Mouse (Mus musculus) inflammation-experienced regulatory T-cells, adult 6 months (primary cell): ENCODE results near the gene Erp29. TPM values are rescaled to one million over a fixed set of nuclear protein-coding genes. Genes with fewer than 3 reads are reported as not detected.
A peak's percentile ranks its signal among the peaks of the same experiment; 100 is the strongest.

ENCODE experiments used
- ATAC-seq: one replicate; pipeline ENCODE4 v1.8.0; 2017
- polyA plus RNA-seq, 3 experiments: library from polyadenylated mRNA; unstranded; fragments of 100-300 nt; shearing (Covaris generic); gene quantifications; one replicate each; pipeline ENCODE4 v1.2.1; 2017

Erp29 gene
- polyA plus RNA-seq, 3 experiments from 2014 or later, result 70.3 to 77.7 (median 74.5) TPM

DNA sequence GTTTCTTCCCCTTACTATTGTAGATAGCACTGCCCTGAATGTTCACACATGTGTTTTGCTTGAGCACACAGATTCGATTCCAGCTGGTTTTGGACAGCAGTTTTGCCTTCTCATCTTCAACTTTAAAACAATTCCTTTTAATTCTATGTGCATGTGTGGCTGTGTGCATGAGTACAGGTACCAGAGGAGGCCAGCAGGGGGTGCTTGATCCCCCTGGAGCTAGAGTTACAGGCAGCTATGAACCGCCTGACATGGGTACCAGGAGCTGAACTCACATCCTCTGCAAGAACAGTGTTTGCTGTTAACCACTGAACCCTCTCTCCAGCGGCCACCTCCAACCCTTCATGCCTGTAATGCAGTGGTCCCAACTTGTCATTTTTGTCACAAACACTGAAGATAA is 3.9 kb downstream of the Erp29 start:
- no peak for ATAC-seq

GRCm38 (mm10) chr5:121444870-121445269 is 7.4 kb downstream of the Erp29 start:
- no peak for ATAC-seq

GRCm38 (mm10) chr5:121443548-121443947 is 8.8 kb downstream of the Erp29 start:
- ATAC-seq, result no peak

GRCm38 (mm10) chr5:121438756-121439155 is 13.6 kb downstream of the Erp29 start:
- ATAC-seq, result no peak

- no peak for ATAC-seq
Measured at GRCm38 (mm10) chr5:121438131-121438530, 14.2 kb downstream of the Erp29 start.

GRCm38 (mm10) chr5:121428954-121429353 is 23.4 kb downstream of the Erp29 start:
- no peak for ATAC-seq

DNA sequence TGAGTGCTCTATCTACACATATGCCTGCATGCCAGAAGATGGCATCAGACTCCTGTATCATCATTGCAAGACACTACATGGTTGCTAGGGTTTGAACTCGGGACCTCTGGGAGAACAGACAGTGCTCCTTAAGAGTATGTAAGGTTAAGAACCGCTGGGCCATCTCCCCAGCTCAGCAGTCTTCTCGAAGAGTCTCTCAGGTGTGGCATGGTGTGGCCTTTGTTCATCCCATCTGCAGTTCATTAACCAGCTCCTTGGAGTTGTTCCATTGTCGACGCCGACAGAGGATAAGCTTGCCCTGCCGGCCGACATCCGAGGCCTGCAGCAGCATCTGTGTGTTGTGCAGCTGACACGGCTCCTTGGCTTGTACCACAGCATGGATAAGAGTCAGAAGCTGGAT is 29.0 kb downstream of the Erp29 start:
- no peak for ATAC-seq

DNA sequence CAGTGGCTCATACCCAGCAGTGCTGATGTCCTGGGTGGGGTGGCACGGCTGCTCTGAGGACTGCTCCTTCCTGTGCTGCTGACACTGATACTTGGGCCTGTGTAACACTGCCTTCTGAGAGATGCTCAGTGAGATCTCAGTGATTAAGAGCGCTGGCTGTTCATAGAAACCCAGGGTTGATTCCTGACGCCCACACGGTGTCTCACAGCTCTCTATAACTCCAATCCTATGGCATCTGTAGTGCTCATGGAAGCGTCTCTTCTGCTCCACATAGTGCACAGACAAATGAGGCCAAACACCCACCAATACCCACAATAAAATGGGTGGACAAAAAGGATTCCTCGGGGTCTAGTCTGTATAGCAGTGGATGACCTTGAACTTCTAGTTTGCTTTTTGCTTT is 29.5 kb downstream of the Erp29 start:
- no peak for ATAC-seq

DNA sequence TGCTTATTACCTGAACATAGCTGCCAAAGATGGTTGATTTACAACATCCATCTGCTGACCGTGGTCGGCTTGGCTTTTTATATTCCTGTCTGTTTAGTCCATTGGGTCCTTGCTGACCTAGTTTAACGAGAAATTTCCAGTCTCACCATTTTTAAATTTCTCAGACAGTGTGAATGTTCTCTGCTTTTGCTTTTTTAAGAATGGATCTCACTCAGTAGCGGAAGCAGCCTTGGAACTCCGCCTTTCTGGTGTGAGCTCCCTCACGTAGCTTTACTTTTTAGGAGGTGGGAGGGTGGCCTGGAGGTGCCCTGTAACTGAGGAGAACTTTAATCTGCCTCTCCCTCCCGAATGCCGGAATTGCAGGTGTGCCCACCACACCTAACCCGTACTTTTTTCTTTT is 31.6 kb downstream of the Erp29 start:
- ATAC-seq, result no peak

DNA sequence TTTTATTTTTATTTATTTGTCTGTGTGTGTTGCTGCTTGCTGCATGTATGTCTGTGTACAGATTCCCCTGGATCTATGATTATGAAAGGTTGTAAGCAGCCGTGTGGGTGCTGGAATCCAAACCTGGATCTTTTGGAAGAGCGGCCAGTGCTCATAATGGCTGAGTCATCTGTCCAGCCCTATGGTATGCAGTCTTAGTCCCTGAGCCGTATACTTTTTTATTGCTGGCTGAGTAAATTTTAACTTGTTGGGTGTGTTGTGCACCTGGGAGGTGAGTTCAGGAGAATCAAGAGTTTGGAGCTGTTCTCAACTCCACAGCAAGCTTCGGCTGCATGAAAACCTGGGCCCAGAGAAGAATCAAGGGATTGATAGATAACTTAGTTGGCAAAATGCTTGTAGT is 41.3 kb downstream of the Erp29 start:
- no peak for ATAC-seq

- ATAC-seq, result no peak
Measured at GRCm38 (mm10) chr5:121407856-121408255, 44.5 kb downstream of the Erp29 start.

GRCm38 (mm10) chr5:121400849-121401248 is 51.5 kb downstream of the Erp29 start:
- ATAC-seq, result no peak

DNA sequence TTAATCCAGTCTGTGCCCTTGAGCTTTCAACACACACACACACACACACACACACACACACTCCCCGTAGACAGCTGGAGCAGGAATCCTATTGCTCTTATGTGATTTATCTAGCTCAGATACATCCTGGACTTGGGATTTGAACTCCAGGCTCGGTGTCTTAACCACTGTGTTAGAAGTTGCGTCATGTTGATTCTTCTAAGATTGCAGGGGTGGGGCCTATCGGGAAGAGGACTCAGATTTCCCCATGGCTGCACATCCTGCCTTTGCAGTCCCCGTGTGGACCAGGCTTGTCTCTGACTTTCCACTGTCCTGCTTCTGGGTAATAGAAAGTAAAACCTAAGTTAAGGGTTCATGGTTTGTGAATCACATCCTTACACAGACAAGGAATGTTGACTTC is 52.2 kb downstream of the Erp29 start:
- no peak for ATAC-seq

DNA sequence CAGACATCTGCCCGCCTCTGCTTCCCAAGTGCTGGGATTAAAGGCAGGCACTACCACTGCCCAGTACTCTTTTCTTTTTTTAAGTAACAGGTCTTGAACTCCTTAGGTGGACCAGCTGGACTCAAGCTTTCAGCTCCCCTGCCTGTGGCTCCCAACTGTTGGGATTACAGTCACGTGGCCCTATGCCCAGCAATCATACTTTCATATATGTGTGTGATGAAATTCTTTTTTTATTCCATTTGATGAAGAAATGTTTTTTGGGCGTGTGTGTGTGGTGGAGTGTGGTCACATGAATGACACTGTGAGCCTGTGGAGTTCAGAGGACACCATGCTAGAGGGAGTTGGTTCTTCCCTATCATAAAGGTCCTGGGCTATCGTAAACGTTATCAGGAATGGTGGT is 52.8 kb downstream of the Erp29 start:
- no peak for ATAC-seq

DNA sequence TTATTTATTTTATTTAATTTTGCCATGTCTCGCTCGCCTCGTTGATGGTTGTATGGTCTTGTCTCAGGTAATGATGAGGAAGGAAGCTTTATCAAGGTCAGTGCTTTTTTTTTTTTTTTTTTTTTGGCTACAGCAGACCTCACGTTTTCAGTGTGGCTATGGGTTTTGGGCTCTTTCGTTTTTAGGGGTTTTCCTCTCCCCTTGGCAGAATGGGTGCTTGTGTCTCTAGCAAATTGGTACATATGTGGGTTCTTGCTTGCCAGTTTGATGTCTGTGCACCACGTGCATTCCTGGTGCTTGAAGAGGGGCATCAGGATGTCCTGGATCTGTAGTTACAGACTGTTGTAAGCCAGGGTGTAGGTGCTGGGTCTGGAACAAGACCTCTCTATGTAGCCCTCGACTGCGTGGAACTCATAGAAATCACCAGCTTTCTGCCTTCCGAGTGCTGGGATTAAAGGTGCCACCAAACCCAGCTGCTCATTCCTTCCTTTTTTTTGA is 53.3 kb downstream of the Erp29 start:
- no peak for ATAC-seq

DNA sequence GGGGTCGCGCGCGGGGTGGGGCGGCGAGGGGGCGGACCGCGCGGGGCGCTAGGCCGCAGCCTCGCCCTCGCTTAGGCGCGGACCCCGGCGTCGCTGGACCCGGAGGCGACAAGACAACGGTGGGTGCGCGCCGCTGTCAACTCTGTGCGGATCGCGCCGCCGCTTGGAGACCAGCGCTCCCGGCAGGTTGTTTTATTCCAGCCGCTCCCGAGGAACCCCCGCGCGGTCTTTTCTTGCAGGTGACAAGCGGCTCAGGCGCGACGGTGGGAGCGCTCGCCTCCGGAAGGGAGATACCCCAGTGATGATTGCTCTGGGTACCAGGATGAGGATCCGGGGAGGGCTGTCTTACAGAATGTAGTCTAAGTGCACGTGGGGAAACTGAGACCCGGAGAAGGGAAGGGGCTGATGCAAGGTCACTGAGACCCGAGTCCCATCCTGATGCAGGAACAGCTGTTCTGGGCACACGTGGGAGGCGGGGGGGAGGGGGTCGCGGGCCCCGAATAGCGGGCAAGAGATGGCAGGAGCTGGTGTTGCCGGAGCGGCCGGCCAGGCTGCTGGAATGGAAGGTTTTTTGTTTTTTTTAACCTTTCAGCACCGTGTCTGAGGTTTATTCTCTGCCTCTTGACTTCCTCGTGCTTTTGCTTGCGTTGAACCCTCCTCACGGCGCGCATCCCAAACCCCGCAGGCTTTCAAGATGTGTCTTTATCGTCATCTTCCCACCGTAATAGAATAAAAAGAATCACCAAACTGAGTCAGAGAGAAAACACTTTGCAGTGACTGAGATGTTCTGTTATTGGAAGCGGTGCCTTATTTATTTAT is 54.0 kb downstream of the Erp29 start:
- peak; percentile 29 for ATAC-seq

GRCm38 (mm10) chr5:121397187-121398145 is 54.8 kb downstream of the Erp29 start, which contains the start of gene Naa25:
Gene Naa25 (plus strand): TSS chr5:121397936.
- ATAC-seq, result peak; percentile 90

DNA sequence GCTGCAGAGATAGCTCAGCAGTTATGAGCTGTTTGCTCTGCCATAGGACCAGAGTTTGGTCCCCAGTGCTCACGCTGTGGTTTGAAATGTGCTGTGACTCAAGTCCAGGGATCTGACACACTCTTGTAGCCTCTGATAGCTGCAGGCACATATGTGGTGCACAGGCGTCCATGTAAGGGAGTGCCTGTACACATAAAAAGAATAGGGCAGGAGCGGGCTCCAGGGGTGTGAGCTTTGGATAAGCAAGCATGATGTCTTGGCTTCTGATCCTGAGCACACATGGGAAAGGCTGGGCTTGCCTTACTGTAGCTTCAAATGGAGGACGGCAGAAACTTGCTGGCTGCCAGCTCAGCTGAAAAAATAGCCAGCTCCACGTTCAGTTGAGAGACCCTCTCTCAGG is 56.7 kb downstream of the Erp29 start:
- no peak for ATAC-seq

DNA sequence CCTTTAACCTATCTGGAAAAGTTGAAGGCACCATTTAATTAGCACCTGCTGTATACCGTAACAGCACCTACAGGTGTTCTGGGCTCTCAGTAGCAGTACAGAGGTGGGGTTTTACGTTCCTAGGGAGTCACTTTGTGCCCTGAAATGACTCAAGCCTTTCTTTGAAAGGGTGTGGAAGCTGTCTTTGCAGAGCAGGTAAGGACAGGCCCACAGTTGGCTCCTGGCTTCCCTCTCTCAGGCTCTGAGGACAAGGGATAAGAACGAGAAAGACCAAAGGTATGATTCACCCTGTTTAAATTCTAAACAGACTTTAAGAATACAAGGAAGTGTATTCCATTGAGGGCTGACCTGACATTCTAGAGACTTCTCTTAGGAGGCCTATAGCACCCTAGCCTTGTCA is 58.9 kb downstream of the Erp29 start:
- ATAC-seq, result no peak

- ATAC-seq, result peak; percentile 58
Measured at GRCm38 (mm10) chr5:121392667-121393380, 59.5 kb downstream of the Erp29 start.

GRCm38 (mm10) chr5:121389691-121390090 is 62.6 kb downstream of the Erp29 start:
- ATAC-seq, result no peak

DNA sequence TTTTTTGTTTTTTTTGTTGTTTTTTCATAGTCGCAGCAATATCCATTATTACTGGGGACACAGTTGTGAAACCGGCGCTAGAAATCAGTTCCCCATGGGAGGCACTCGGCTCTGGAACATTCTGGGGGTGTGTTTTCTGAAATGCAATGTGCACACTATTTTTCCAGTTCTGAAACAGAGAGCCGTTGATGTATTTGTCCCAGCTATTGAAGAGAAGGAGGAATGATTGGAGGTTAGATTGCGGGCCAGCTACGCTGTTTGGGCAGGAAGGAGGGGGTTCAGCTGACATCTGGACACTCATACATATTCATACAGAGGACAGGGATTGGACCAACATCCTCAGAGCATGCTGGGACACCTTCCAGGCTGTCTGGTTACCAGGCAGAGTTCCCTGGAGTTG is 63.2 kb downstream of the Erp29 start:
- no peak for ATAC-seq

DNA sequence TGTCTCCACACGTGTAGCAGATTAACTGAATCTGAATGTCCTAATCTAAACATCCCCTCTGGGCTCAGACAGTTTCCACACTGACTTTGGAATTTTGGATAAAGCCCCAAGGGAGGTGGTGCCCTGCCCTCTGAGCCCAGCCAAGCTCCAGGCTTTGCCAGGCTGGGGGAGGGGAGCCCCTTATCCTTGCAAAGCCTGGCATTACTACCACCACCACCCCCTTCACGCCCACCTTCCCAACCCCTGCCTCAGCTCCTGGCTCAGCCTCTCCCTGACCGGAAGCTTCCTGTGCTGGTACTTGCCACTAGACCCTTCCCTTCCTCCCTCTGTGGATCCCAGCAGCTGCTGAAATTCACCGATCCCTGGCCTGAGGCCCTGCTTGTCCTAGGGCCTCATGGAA is 65.2 kb downstream of the Erp29 start:
- no peak for ATAC-seq
